Mouse (Mus musculus) left cerebral cortex, adult 2 months (tissue): ENCODE data around the gene Fryl. TPM values are rescaled to one million over a fixed set of nuclear protein-coding genes. Genes with fewer than 3 reads are reported as not detected.

Source experiments
- DNase-seq, 2 experiments: peaks; one replicate each; pipeline ENCODE4 v3.0.0; 2021 to 2022; ENCODE audit warnings: low spot score in 2 of 2, mixed read lengths in 1 of 2; ENCODE audit errors: extremely low spot score in 1 of 2
- H3K27ac ChIP-seq: fragments of 200-600 bp; 2 replicates; pipeline ENCODE4 v1.8.1; 2022
- H3K4me3 ChIP-seq: fragments of 200-600 bp; 2 replicates; pipeline ENCODE4 v1.8.1; 2022
- CTCF ChIP-seq: fragments of 200-600 bp; IDR thresholded peaks from 2 replicates; pipeline ENCODE4 v1.8.1; 2022; ENCODE audit warnings: antibody characterized with exemption, mild to moderate bottlenecking, moderate library complexity
- intact Hi-C: fragments of 180-260 bp; cut with DNase I; formaldehyde crosslinking; loops from one replicate; pipeline ENCODE4 v1.15.1; 2025
- total RNA-seq, 2 experiments: library from RNA; stranded (reverse); gene quantifications; 2 replicates each; pipeline ENCODE4 v1.2.3; 2021

Gene Fryl
- total RNA-seq, 2 experiments from 2014 or later = 62.7 to 81.6 TPM

- no peak for DNase-seq
- Histone ChIP-seq H3K27ac (no peak overlapping the region), H3K4me3 (no peak overlapping the region)
- TF ChIP-seq CTCF = no peak
- intact Hi-C loops = no loop called here
Measured at GRCm38 (mm10) chr5:73163970-73164369, 92.4 kb downstream of the Fryl start.

- no peak overlapping the region for H3K27ac ChIP-seq
- intact Hi-C loops = no loop called here
- DNase-seq = no peak
- TF ChIP-seq CTCF = no peak
- no peak overlapping the region for H3K4me3 ChIP-seq
Measured at GRCm38 (mm10) chr5:73162492-73162891, 93.9 kb downstream of the Fryl start.

GRCm38 (mm10) chr5:73160440-73160839 is 96.0 kb downstream of the Fryl start:
- no peak for DNase-seq
- Histone ChIP-seq H3K27ac (no peak overlapping the region), H3K4me3 (no peak overlapping the region)
- no peak for TF ChIP-seq CTCF
- intact Hi-C loops = no loop called here

GRCm38 (mm10) chr5:73157502-73157901 is 98.9 kb downstream of the Fryl start:
- no peak for TF ChIP-seq CTCF
- intact Hi-C loops = no loop called here
- DNase-seq = no peak
- Histone ChIP-seq H3K4me3 (no peak overlapping the region), H3K27ac (no peak overlapping the region)

GRCm38 (mm10) chr5:73157009-73157408 is 99.4 kb downstream of the Fryl start:
- no peak for DNase-seq
- intact Hi-C loops = no loop called here
- Histone ChIP-seq H3K27ac (no peak overlapping the region), H3K4me3 (no peak overlapping the region)
- TF ChIP-seq CTCF = no peak

GRCm38 (mm10) chr5:73156226-73156926 is 100.0 kb downstream of the Fryl start:
- intact Hi-C loops = no loop called here
- no peak for DNase-seq
- Histone ChIP-seq H3K4me3 (no peak overlapping the region), H3K27ac (no peak overlapping the region)
- TF ChIP-seq CTCF = no peak

- DNase-seq = no peak
- intact Hi-C loops = no loop called here
- no peak overlapping the region for H3K4me3 ChIP-seq
- no peak for TF ChIP-seq CTCF
- no peak overlapping the region for H3K27ac ChIP-seq
Measured at GRCm38 (mm10) chr5:73153802-73154465, 102.5 kb downstream of the Fryl start.

- no peak overlapping the region for H3K27ac ChIP-seq
- intact Hi-C loops = no loop called here
- no peak overlapping the region for H3K4me3 ChIP-seq
- TF ChIP-seq CTCF = no peak
- DNase-seq = no peak
Measured at GRCm38 (mm10) chr5:73152206-73152605, 104.2 kb downstream of the Fryl start.

GRCm38 (mm10) chr5:73150877-73151445 is 105.5 kb downstream of the Fryl start:
- DNase-seq = no peak
- TF ChIP-seq CTCF = no peak
- Histone ChIP-seq H3K27ac (0 out of 2 replicates have a peak overlapping the region, but pooled peaks have one; percentile 34), H3K4me3 (no peak overlapping the region)
- intact Hi-C loops = no loop called here

GRCm38 (mm10) chr5:73144987-73145386 is 111.4 kb downstream of the Fryl start:
- intact Hi-C loops = no loop called here
- Histone ChIP-seq H3K4me3 (no peak overlapping the region), H3K27ac (no peak overlapping the region)
- no peak for TF ChIP-seq CTCF
- no peak for DNase-seq

GRCm38 (mm10) chr5:73141712-73142111 is 114.7 kb downstream of the Fryl start:
- no peak for TF ChIP-seq CTCF
- Histone ChIP-seq H3K4me3 (no peak overlapping the region), H3K27ac (no peak overlapping the region)
- no peak for DNase-seq
- intact Hi-C loops = no loop called here

- intact Hi-C loops = no loop called here
- DNase-seq = no peak
- Histone ChIP-seq H3K4me3 (no peak overlapping the region), H3K27ac (no peak overlapping the region)
- no peak for TF ChIP-seq CTCF
Measured at GRCm38 (mm10) chr5:73141161-73141560, 115.3 kb downstream of the Fryl start.
